10 mouse cellular contexts compared by ENCODE assay signal in genomic region chr6:17172050-17172449, GRCm38 (mm10).
DNase-seq lines count a peak whose midpoint lies in the region; ATAC-seq and TF ChIP-seq lines count a peak whose summit lies in the region.
"Had no signal": no experiment of that assay in that cellular context is flagged by ENCODE, and none has a peak within 500 bp of the region (broad histone marks: within the 10 kb centered on the region; RNA-seq: fewer than 3 reads in every experiment).

No protein-coding gene starts in this region.

- no peaks in the 10 kb centered on the region for H3K79me3 ChIP-seq in C2C12 (ENCODE audit: low read depth)

- TF ChIP-seq POLR2A in embryonic fibroblast, embryonic 13.5 days (IDR thresholded peaks at IDR 0.05; ENCODE audit: low read depth, low read length), result no peak

- ATAC-seq in intestine, embryonic 14.5 days (replicated peaks; ENCODE audit: low FRiP score, low TSS enrichment, low read depth), result no peak
- no peak for ATAC-seq in intestine, postnatal 0 days
- no peak for ATAC-seq in midbrain, embryonic 12.5 days (ENCODE audit: low FRiP score, low read depth)
- ATAC-seq: liver, embryonic 12.5 days had no signal

- DNase-seq in intestine, embryonic 14.5 days (ENCODE audit: low spot score), result no peak
- DNase-seq in thymus, postnatal 36 days, result no peak
- DNase-seq in thymus, adult 18-20 months, result no peak
- DNase-seq in gastrocnemius, postnatal 25 days, result no peak
- DNase-seq: spleen, adult 18-20 months had no signal

- H3K9ac ChIP-seq in intestine, embryonic 14.5 days (ENCODE audit: low read length), result no peak overlapping the region
- no peak overlapping the region for H3K9ac ChIP-seq in intestine, postnatal 0 days (ENCODE audit: low read depth, low read length)
- H3K9ac ChIP-seq in midbrain, embryonic 12.5 days (replicated peaks), result no peak overlapping the region
- H3K9ac ChIP-seq: liver, embryonic 12.5 days had no signal

- H3K9me3 ChIP-seq in intestine, embryonic 14.5 days (ENCODE audit: control insufficient read depth, low read length), result no peaks in the 10 kb centered on the region
- no peaks in the 10 kb centered on the region for H3K9me3 ChIP-seq in intestine, postnatal 0 days (ENCODE audit: control insufficient read depth)
- H3K9me3 ChIP-seq in midbrain, embryonic 12.5 days, result no peaks in the 10 kb centered on the region
- H3K9me3 ChIP-seq: liver, embryonic 12.5 days had no signal

- no peak overlapping the region for H3K4me2 ChIP-seq in intestine, embryonic 14.5 days (ENCODE audit: low read length)
- no peak overlapping the region for H3K4me2 ChIP-seq in intestine, postnatal 0 days (replicated peaks; ENCODE audit: low read depth)
- H3K4me2 ChIP-seq in midbrain, embryonic 12.5 days (replicated peaks), result no peak overlapping the region

- H3K27me3 ChIP-seq in intestine, embryonic 14.5 days (replicated peaks; ENCODE audit: control insufficient read depth, insufficient read depth, low read length), result no peaks in the 10 kb centered on the region
- no peaks in the 10 kb centered on the region for H3K27me3 ChIP-seq in intestine, postnatal 0 days (replicated peaks; ENCODE audit: control insufficient read depth, insufficient read depth, low read length)
- no peaks in the 10 kb centered on the region for H3K27me3 ChIP-seq in C2C12 (ENCODE audit: control insufficient read depth, insufficient read depth, insufficient read length)
- no peaks in the 10 kb centered on the region for H3K27me3 ChIP-seq in midbrain, embryonic 12.5 days
- H3K27me3 ChIP-seq: liver, embryonic 12.5 days had no signal

- no peaks in the 10 kb centered on the region for H3K36me3 ChIP-seq in intestine, embryonic 14.5 days (ENCODE audit: control insufficient read depth, insufficient read depth, low read length)
- H3K36me3 ChIP-seq in intestine, postnatal 0 days (ENCODE audit: control insufficient read depth, insufficient read depth), result no peaks in the 10 kb centered on the region
- H3K36me3 ChIP-seq in C2C12 (ENCODE audit: control insufficient read depth, insufficient read depth), result no peaks in the 10 kb centered on the region
- no peaks in the 10 kb centered on the region for H3K36me3 ChIP-seq in midbrain, embryonic 12.5 days
- H3K36me3 ChIP-seq: liver, embryonic 12.5 days had no signal

- H3K4me3 ChIP-seq in intestine, embryonic 14.5 days (ENCODE audit: low read depth, low read length), result no peak overlapping the region
- no peak overlapping the region for H3K4me3 ChIP-seq in intestine, postnatal 0 days (ENCODE audit: low read depth, low read length)
- no peak overlapping the region for H3K4me3 ChIP-seq in C2C12 (ENCODE audit: insufficient read depth, poor library complexity, severe bottlenecking)
- no peak overlapping the region for H3K4me3 ChIP-seq in embryonic fibroblast, embryonic 13.5 days (ENCODE audit: insufficient read depth, low read length)
- no peak overlapping the region for H3K4me3 ChIP-seq in midbrain, embryonic 12.5 days
- H3K4me3 ChIP-seq: liver, embryonic 12.5 days had no signal

- H3K4me1 ChIP-seq in intestine, embryonic 14.5 days (replicated peaks; ENCODE audit: control insufficient read depth, insufficient read depth, low read length), result peaks cover 15% of the 10 kb centered on the region
- H3K4me1 ChIP-seq in intestine, postnatal 0 days (replicated peaks; ENCODE audit: control insufficient read depth, insufficient read depth, low read length), result no peaks in the 10 kb centered on the region
- peaks cover 14% of the 10 kb centered on the region for H3K4me1 ChIP-seq in embryonic fibroblast, embryonic 13.5 days (ENCODE audit: control insufficient read depth, insufficient read depth, low read length)
- H3K4me1 ChIP-seq in midbrain, embryonic 12.5 days, result peaks cover 22% of the 10 kb centered on the region
- H3K4me1 ChIP-seq: liver, embryonic 12.5 days had no signal

- H3K79me2 ChIP-seq in C2C12 (ENCODE audit: control insufficient read depth, insufficient read depth), result no peaks in the 10 kb centered on the region

- WGBS in intestine, embryonic 14.5 days, result 57% methylated on average over 1 of the region's 1 CpGs
- WGBS in intestine, postnatal 0 days, result 35% methylated on average over 1 of the region's 1 CpGs
- WGBS in midbrain, embryonic 12.5 days, result 24% methylated on average over 1 of the region's 1 CpGs

- TF ChIP-seq CTCF in intestine, postnatal 0 days (IDR thresholded peaks at IDR 0.05; ENCODE audit: low read depth), result no peak
- no peak for TF ChIP-seq CTCF in C2C12 (IDR thresholded peaks at IDR 0.05; ENCODE audit: control insufficient read depth, insufficient read depth, insufficient read length)
- TF ChIP-seq CTCF in embryonic fibroblast, embryonic 13.5 days (IDR thresholded peaks at IDR 0.05; ENCODE audit: borderline replicate concordance, insufficient read depth, low read length), result no peak

- no peak overlapping the region for H3ac ChIP-seq in C2C12 (ENCODE audit: control insufficient read depth, insufficient read length, low read depth)

- peak overlapping the region; percentile 58; the same call in 1 of the 2 replicates for H3K27ac ChIP-seq in intestine, embryonic 14.5 days (ENCODE audit: low read depth)
- no peak overlapping the region for H3K27ac ChIP-seq in intestine, postnatal 0 days (ENCODE audit: low read depth, low read length)
- H3K27ac ChIP-seq in embryonic fibroblast, embryonic 13.5 days (ENCODE audit: insufficient read depth, low read length), result peak overlapping the region; percentile 85
- H3K27ac ChIP-seq in midbrain, embryonic 12.5 days (replicated peaks), result peak overlapping the region; percentile 68; the same call in 1 of the 2 replicates
- H3K27ac ChIP-seq: liver, embryonic 12.5 days had no signal

TF ChIP-seq in C2C12, 6 proteins besides CTCF, POLR2A, EP300 and RAD21:
- no peak for TF ChIP-seq FOSL1 (IDR thresholded peaks at IDR 0.05; ENCODE audit: insufficient read depth, low read length, poor library complexity, severe bottlenecking)
- TF ChIP-seq CEBPB (IDR thresholded peaks at IDR 0.05; ENCODE audit: low read depth), result peak; percentile 64
- no peak for TF ChIP-seq MYOD1 (IDR thresholded peaks at IDR 0.05; ENCODE audit: control insufficient read depth, insufficient read length, low read depth)
- TF ChIP-seq MAX (IDR thresholded peaks at IDR 0.05), result no peak
